Mouse (Mus musculus) cortical plate, adult 2 months (tissue): ENCODE data around the gene Cnp. TPM values are rescaled to one million over a fixed set of nuclear protein-coding genes. Genes with fewer than 3 reads are reported as not detected.

Experiments
- H3K27ac ChIP-seq: fragments of 200-500 bp; 2 replicates; pipeline ENCODE4 v1.5.1; 2012; ENCODE audit warnings: low read length, control low read depth, inconsistent platforms; ENCODE audit not compliant: insufficient read depth
- H3K4me1 ChIP-seq: fragments of 200-500 bp; 2 replicates; pipeline ENCODE4 v1.6.1; 2011; ENCODE audit warnings: low read length; ENCODE audit not compliant: control insufficient read depth, insufficient read depth
- H3K4me3 ChIP-seq: fragments of 200-500 bp; 2 replicates; pipeline ENCODE4 v1.5.1; 2011; ENCODE audit warnings: mild to moderate bottlenecking, low read length, control low read depth; ENCODE audit not compliant: insufficient read depth
- CTCF ChIP-seq: fragments of 200-500 bp; IDR thresholded peaks from 2 replicates; pipeline ENCODE4 v1.5.1; 2011; ENCODE audit warnings: mild to moderate bottlenecking, control low read depth, low read length; ENCODE audit not compliant: insufficient read depth; ENCODE audit errors: extremely low read depth
- POLR2A ChIP-seq: fragments of 200-500 bp; IDR thresholded peaks from 2 replicates; pipeline ENCODE4 v1.6.1; 2011; ENCODE audit warnings: mild to moderate bottlenecking, low read length, control low read depth; ENCODE audit not compliant: insufficient read depth; ENCODE audit errors: extremely low read depth
- polyA plus RNA-seq: library from polyadenylated mRNA; depleted of rRNA; stranded (reverse); fragments of >200 nt; gene quantifications from 2 replicates; pipeline ENCODE4 v1.2.3, GENCODE M21; 2012

Cnp gene
- polyA plus RNA-seq, 1 experiment, result 492 TPM

DNA sequence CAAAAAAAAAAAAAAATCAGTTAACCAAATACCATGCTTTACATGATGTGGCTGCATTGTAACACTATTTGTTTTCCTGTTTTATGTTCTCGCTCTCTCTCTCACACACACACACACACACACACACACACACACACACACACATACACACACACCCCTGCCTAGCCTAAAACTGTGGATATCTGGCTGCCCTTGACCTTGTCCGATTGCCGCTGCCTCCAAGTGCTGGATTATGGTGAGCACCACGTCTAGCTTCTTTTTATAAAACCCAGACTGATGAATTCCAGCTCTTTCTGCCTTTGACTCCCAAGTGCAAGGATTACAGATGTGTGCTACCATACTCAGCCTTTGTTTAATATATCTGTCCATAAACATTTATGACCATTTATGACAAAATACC, 42.8 kb downstream of the Cnp start:
- H3K4me3 ChIP-seq, result no peak overlapping the region
- H3K27ac ChIP-seq, result no peak overlapping the region
- TF ChIP-seq CTCF (no peak), POLR2A (no peak)
- H3K4me1 ChIP-seq, result peaks cover 6% of the 10 kb centered on the region

DNA sequence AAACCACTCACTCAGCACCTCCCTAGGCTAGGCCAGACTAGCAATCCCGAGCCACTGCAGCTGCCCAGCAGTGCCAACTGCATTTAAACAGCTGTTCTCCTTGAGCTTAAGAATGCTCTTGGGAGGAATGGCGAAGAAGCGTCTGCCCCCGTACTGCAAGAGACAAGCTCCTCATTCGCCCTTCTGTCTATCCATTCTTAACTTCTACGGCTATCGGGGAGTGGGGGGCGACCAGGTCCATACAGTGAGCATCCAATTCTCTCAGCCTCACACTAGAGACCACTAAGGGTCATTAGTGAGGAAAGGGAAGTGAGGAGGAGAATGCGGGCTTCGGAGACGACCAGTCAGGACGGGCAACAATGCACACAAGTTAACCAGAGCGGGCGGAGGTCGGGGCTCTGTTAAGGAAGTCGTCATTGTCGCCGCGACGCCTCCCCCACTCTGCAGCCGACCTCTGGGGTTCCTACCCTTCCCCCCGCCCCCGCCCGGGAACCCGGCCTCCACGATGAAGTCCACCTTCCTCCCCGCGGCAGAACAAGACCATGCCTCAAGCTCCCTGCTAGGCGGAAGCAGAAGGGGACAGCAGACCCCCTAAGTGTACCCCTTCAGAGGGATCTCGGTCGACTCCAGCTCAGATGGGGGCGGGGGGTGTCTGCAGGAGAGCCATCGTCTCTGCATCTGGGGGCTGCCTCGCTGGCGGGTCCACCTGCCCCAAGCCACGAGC, 44.2 kb downstream of the Cnp start, which contains the start of gene Nkiras2:
TSS of gene Nkiras2 (plus strand) at position 484 of the 724 bp plus-strand sequence.
- Histone ChIP-seq H3K4me3 (peak within 1 kb of the TSS; percentile 86), H3K4me1 (peaks cover 1% of the 10 kb centered on the region; the same call in 1 of the 2 replicates), H3K27ac (peak within 1 kb of the TSS; percentile 66)
- TF ChIP-seq CTCF (no peak), POLR2A (no peak)

DNA sequence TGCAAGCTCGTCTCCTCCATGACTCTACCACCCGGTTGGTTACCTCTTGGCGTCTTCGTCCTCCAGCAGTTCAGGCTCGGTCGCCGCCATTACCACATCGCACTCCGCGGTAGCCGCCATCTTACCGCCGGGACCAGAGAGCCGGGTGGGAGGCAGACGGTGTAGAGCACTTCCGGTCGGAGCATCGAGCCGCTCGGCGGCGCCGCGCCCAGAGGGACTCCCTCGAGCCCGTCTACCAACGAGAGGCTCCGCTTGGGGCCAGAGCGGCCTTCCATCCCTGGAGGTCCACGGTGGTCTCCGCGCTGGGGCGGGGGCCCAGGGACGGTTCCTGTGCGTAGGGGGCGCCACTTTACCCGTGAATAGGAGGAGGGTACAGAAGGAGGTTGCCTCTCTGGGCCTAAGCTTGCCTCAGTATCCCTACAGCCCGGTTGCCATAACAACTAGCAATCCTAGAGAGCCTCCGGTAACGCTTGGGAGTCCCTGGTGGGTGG, 44.8 kb downstream of the Cnp start:
- TF ChIP-seq CTCF, result no peak
- peak; percentile 63; the same call in 1 of the 2 replicates for TF ChIP-seq POLR2A
- Histone ChIP-seq H3K4me3 (peak overlapping the region; percentile 86), H3K4me1 (peaks cover 1% of the 10 kb centered on the region; the same call in 1 of the 2 replicates), H3K27ac (peak overlapping the region; percentile 66)

GRCm38 (mm10) chr11:100619982-100620381, 45.3 kb downstream of the Cnp start, which contains the start of gene Dnajc7:
Dnajc7 (minus strand) TSS chr11:100620168.
- TF ChIP-seq CTCF, result no peak
- TF ChIP-seq POLR2A, result peak; percentile 63; the same call in 1 of the 2 replicates
- Histone ChIP-seq H3K4me1 (peaks cover 1% of the 10 kb centered on the region; the same call in 1 of the 2 replicates), H3K27ac (peak within 1 kb of the TSS; percentile 66), H3K4me3 (peak within 1 kb of the TSS; percentile 86)

- Histone ChIP-seq H3K27ac (0 out of 2 replicates have a peak overlapping the region, but pooled peaks have one; percentile 33), H3K4me1 (0 out of 2 replicates have a peak, but pooled peaks cover under 1% of the 10 kb centered on the region), H3K4me3 (peak overlapping the region; percentile 60)
- TF ChIP-seq CTCF, result peak; percentile 69
- peak; percentile 57; the same call in 1 of the 2 replicates for TF ChIP-seq POLR2A
These were observed 48.0 kb downstream of the Cnp start for GRCm38 (mm10) chr11:100622714-100623113.

DNA sequence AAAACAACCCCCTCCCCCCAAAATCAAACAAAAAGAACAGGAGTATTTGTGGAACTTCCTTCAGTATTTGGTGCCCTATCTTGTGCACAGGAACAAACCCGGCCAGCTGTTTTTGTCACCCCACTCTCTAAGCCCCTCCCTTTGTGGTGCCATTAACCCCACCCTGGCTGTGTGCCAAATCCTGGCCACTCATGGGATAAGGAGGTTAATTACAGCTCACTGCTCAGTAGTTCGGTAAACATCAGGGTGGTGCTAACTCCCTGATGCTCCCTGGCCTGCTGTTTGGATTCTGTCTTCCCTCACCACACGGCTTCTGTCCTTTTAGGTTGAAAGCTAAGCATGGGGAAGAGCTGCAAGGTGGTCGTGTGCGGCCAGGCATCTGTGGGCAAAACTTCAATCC, 49.2 kb downstream of the Cnp start:
- no peak overlapping the region; the same call in 1 of the 2 replicates for H3K4me3 ChIP-seq
- H3K4me1 ChIP-seq, result no peaks in the 10 kb centered on the region
- no peak overlapping the region for H3K27ac ChIP-seq
- TF ChIP-seq CTCF (no peak), POLR2A (no peak)

DNA sequence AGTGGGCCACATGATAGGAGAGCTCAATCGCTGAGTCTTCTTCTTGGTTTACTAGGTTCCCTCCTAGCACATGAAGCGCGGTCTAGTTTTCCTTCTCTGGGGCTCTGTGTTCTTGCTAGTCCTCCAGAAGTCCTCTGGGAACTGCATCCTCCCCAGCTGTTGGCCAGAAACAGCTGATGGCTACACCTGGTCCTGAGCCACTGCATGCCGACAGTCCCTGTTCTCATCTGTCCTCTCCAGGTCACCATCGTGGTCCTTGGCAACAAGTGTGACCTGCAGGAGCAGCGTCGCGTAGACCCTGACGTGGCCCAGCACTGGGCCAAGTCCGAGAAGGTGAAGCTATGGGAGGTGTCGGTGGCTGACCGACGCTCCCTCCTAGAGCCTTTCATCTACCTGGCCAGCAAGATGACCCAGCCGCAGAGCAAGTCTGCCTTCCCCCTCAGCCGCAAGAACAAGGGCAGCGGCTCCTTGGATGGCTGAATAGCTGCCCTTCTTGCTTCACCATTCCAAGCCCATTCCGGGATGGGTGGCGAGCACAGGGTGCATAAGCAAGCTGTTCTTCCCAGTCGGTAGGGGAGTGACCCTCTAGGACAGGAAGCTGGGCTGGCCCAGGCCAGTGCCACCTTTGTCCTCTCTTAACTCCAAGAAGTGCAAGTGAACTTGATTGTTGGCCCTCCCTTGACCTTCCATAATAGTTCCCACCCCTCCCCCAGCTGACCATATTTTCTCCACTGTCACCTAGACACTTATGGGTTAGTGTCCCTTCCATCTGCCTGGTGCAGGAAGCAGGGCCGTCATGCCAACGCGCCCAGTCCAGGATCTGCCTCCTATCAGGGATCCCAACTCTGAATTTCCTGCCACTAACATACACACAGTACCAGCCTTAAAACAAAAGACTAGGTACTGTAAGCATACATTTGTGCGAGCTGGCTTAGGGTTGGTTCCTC, 51.3 kb downstream of the Cnp start:
- H3K4me3 ChIP-seq, result no peak overlapping the region
- H3K27ac ChIP-seq, result no peak overlapping the region
- no peaks in the 10 kb centered on the region for H3K4me1 ChIP-seq
- TF ChIP-seq POLR2A (no peak), CTCF (no peak)

- H3K4me3 ChIP-seq, result no peak overlapping the region
- TF ChIP-seq POLR2A (no peak), CTCF (peak; percentile 72)
- H3K4me1 ChIP-seq, result no peaks in the 10 kb centered on the region
- no peak overlapping the region for H3K27ac ChIP-seq
These were observed 52.0 kb downstream of the Cnp start for GRCm38 (mm10) chr11:100626701-100627195.

DNA sequence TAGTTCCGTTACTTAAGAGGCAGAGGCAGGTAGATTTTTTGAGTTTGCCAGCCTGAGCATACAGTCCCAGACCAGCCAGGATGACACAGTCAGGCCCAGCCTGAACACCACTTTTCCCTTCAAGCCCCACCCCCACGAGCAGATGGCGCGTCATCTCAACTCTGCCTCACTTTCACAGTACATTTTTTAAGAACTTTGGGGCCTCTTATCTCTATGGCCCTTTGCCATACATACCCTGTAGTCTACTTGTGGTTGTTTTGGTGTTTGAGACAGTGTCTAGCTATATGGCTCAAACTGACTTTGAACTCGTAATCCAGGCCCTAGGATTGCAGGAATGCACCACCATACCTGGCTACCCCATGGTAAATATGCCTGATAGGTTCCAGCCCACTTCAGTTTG, 53.4 kb downstream of the Cnp start:
- Histone ChIP-seq H3K4me1 (no peaks in the 10 kb centered on the region), H3K4me3 (no peak overlapping the region), H3K27ac (no peak overlapping the region)
- TF ChIP-seq CTCF (no peak), POLR2A (no peak)
